Comparison of ENCODE assay signal across 19 mouse cellular contexts in the genomic region with DNA sequence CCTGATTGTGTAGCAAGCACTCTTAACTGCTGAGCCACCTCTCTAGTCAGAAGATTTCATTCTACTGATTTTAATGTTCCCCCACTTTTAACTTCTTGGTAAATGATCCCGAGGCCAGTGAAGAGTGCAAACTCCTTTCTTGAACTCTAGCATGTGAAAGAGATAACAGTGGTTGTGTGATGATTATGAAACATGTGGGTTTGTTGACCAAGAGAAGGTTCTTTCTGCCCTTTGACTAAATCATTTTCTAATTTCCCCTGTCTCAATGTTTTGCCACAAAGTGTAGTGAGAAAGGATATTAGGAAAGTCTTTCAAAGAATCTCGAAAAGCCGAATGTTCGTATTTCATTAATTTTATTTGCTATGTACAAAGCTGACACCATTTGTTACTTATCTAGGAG.
DNase-seq lines count a peak whose midpoint lies in the region; ATAC-seq lines count a peak whose summit lies in the region.
"Had no signal": no experiment of that assay in that cellular context is flagged by ENCODE, and none has a peak within 500 bp of the region (broad histone marks: within the 10 kb centered on the region; RNA-seq: fewer than 3 reads in every experiment).

No protein-coding gene starts in this region.

- ATAC-seq in granulocyte monocyte progenitor cell, adult 5-6 weeks (replicated peaks; ENCODE audit: poor library complexity, severe bottlenecking), result peak; percentile 30; the same call in 1 of the 2 replicates
- peak; percentile 39; the same call in 1 of the 2 replicates for ATAC-seq in megakaryocyte progenitor cell, adult 5-6 weeks (replicated peaks; ENCODE audit: poor library complexity)
- ATAC-seq: activated CD4-positive, CD25-positive, alpha-beta regulatory T cell, adult 4 months; CD4-positive, CD25-positive, alpha-beta regulatory T cell, adult 4 months; forebrain, embryonic 14.5 days; forebrain, embryonic 16.5 days; Patski had no signal

- intact Hi-C loops in left cerebral cortex, postnatal 36 days (cut with DNase I), result no loop called here

- peak; percentile 26 for DNase-seq in 416B (ENCODE audit: low read depth)
- no peak for DNase-seq in left cerebral cortex, postnatal 36 days (ENCODE audit: low spot score in 2 of 2)
- no peak for DNase-seq in thymus, postnatal 10 days (ENCODE audit: low spot score in 2 of 2)
- DNase-seq: adrenal gland, adult 8-10 months; adrenal gland, postnatal 14 days; adrenal gland, postnatal 36 days; B cell, adult 2 months; cerebellum, adult 11-12 months; cerebellum, adult 2 months; cerebellum, adult 9-10 months; cerebellum, postnatal 10 days; cerebellum, postnatal 25 days had no signal
